Mouse (Mus musculus) midbrain, embryonic 14.5 days (tissue): ENCODE measurements at regions not wholly inside any gene's neighbourhood (a gene's known extent, or its start where the extent isn't known, plus 50 kb on each side); places are given as distances from the start of the nearest gene placed in this dataset.

Experiments used
- ATAC-seq: fragments of 200-750 bp; cut with Nextera tagmentation; 2 replicates; pipeline ENCODE4 v1.8.0; 2017; ENCODE audit warnings: moderate number of reproducible peaks, moderate library complexity; ENCODE audit not compliant: low FRiP score, low TSS enrichment
- DNase-seq: peaks from one replicate; pipeline ENCODE4 v3.0.0-alpha.2; 2015
- H3K27ac ChIP-seq: fragments of 300-500 bp; sonication (generic); replicated peaks from 2 replicates; pipeline ENCODE4 v1.5.1; 2014; ENCODE audit warnings: mild to moderate bottlenecking, low read depth, low read length, moderate library complexity
- H3K27me3 ChIP-seq: fragments of 300-500 bp; sonication (generic); 2 replicates; pipeline ENCODE4 v1.6.1; 2014; ENCODE audit warnings: low read length, control low read depth, mixed read lengths; ENCODE audit not compliant: control insufficient read depth, insufficient read depth
- H3K36me3 ChIP-seq: fragments of 300-500 bp; sonication (generic); 2 replicates; pipeline ENCODE4 v1.6.1; 2014; ENCODE audit warnings: low read length, control low read depth; ENCODE audit not compliant: control insufficient read depth, insufficient read depth
- H3K4me1 ChIP-seq: fragments of 300-500 bp; sonication (generic); 2 replicates; pipeline ENCODE4 v1.6.1; 2014; ENCODE audit warnings: mild to moderate bottlenecking, antibody characterized with exemption, low read length, control low read depth; ENCODE audit not compliant: control insufficient read depth, insufficient read depth
- H3K4me2 ChIP-seq: fragments of 300-500 bp; sonication (generic); 2 replicates; pipeline ENCODE4 v1.6.1; 2014; ENCODE audit warnings: mild to moderate bottlenecking, low read length, moderate library complexity
- H3K4me3 ChIP-seq: fragments of 300-500 bp; sonication (generic); replicated peaks from 2 replicates; pipeline ENCODE4 v1.5.1; 2014; ENCODE audit warnings: low read depth, low read length
- H3K9ac ChIP-seq: fragments of 300-500 bp; sonication (generic); replicated peaks from 2 replicates; pipeline ENCODE4 v1.6.1; 2014; ENCODE audit warnings: mild to moderate bottlenecking, low read length, moderate library complexity
- H3K9me3 ChIP-seq: fragments of 300-500 bp; sonication (generic); 2 replicates; pipeline ENCODE4 v1.6.1; 2016; ENCODE audit warnings: low read length, control low read depth, mixed read lengths; ENCODE audit not compliant: control insufficient read depth
- whole genome bisulfite sequencing: fragments of 180-500 bp; shearing (Covaris S2); extraction: QIAGEN DNeasy Blood & Tissue Kit; methylation state at CpG from one replicate; pipeline ENCODE4 v1.1.7; 2014; 5-methylcytosine and 5-hydroxymethylcytosine counted together

GRCm38 (mm10) chr8:62284378-62285110, 161.6 kb upstream of the Anxa10 start:
- Histone ChIP-seq H3K36me3 (no peaks in the 10 kb centered on the region), H3K4me3 (no peak overlapping the region), H3K27ac (peak overlapping the region; percentile 26; the same call in 1 of the 2 replicates), H3K9ac (no peak overlapping the region), H3K4me1 (0 out of 2 replicates have a peak, but pooled peaks cover 3% of the 10 kb centered on the region), H3K9me3 (no peaks in the 10 kb centered on the region), H3K27me3 (no peaks in the 10 kb centered on the region), H3K4me2 (no peak overlapping the region)
- 49% methylated on average over 12 of the region's 12 CpGs for WGBS
- DNase-seq = peak; percentile 72
- ATAC-seq = peak; percentile 76

DNA sequence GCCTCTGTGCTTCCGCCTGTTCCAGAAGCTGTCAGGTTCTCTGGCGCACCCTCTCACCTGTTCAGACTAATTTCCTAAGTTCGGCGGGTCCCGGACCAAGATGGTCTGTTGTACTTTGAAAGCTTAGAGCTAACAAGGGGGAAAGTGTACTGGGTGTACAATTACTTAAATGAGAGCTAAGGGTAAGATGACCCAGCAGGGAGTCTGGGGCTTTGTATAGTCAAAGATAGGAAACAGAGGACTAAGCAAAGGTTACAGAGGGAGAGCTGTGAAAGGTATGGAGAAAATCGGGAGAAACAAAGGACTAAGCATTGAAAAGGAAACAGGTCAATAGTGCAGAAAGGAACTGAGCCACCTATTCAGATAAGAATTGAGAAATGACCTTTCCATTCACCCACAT, 127.6 kb upstream of the Anxa10 start:
- Histone ChIP-seq H3K36me3 (no peaks in the 10 kb centered on the region), H3K9me3 (no peaks in the 10 kb centered on the region), H3K4me3 (no peak overlapping the region), H3K27me3 (no peaks in the 10 kb centered on the region), H3K27ac (no peak overlapping the region), H3K4me2 (no peak overlapping the region), H3K9ac (no peak overlapping the region), H3K4me1 (no peaks in the 10 kb centered on the region)
- DNase-seq (no peak), ATAC-seq (no peak)
- 85% methylated on average over 6 of the region's 6 CpGs for WGBS
